Mouse (Mus musculus) heart, postnatal 0 days (tissue): Measurements from ENCODE around the gene Pank4.

Experiments used
- CTCF ChIP-seq: IDR thresholded peaks from 2 replicates; pipeline ENCODE4 v1.5.1; 2016; ENCODE audit warnings: antibody characterized with exemption, control low read depth, low read depth
- EP300 ChIP-seq: IDR thresholded peaks from 2 replicates; pipeline ENCODE4 v1.6.1; 2016; ENCODE audit warnings: antibody characterized with exemption, low read depth

GRCm38 (mm10) chr4:154928395-154929087 is 35.4 kb upstream of the Pank4 start, which contains the start of gene Tnfrsf14:
- TF ChIP-seq CTCF (no peak), EP300 (no peak)
